Mouse (Mus musculus) activated CD4-positive, CD25-positive, alpha-beta regulatory T cell, adult 4 months (primary cell): ENCODE results near the gene Zfp354a. TPM values are rescaled to one million over a fixed set of nuclear protein-coding genes. Genes with fewer than 3 reads are reported as not detected.
"Not testable (repeated sequence)": the region's sequence is repeated elsewhere in the genome, so short reads cannot be mapped to it uniquely, and the experiment has no call there.

ENCODE experiments used
- ATAC-seq: one replicate; pipeline ENCODE4 v1.8.0; 2017
- polyA plus RNA-seq, 2 experiments: library from polyadenylated mRNA; unstranded; fragments of 100-300 nt; shearing (Covaris generic); gene quantifications; one replicate each; pipeline ENCODE4 v1.2.1; 2017

The Zfp354a gene
- polyA plus RNA-seq, result not detected

- no peak for ATAC-seq
These were observed at the start of gene Zfp354a for GRCm38 (mm10) chr11:51059151-51059571. TSS of gene Zfp354a (plus strand) at chr11:51059257.

- no peak for ATAC-seq
These were observed 47.2 kb upstream of the Zfp354a start for GRCm38 (mm10) chr11:51011821-51012220.

GRCm38 (mm10) chr11:51013936-51014335, 45.1 kb upstream of the Zfp354a start, which contains the start of gene Olfr54:
TSS of gene Olfr54 (plus strand) at chr11:51014236.
- no peak for ATAC-seq

- ATAC-seq, result no peak
These were observed 42.7 kb upstream of the Zfp354a start for GRCm38 (mm10) chr11:51016341-51016740.

GRCm38 (mm10) chr11:51026811-51027210, 32.2 kb upstream of the Zfp354a start:
- ATAC-seq, result not testable (repeated sequence)

GRCm38 (mm10) chr11:51029381-51029780, 29.7 kb upstream of the Zfp354a start:
- not testable (repeated sequence) for ATAC-seq

GRCm38 (mm10) chr11:51030225-51030624, 28.8 kb upstream of the Zfp354a start:
- no peak for ATAC-seq

GRCm38 (mm10) chr11:51032851-51033250, 26.2 kb upstream of the Zfp354a start:
- no peak for ATAC-seq

- not testable (repeated sequence) for ATAC-seq
These were observed 24.9 kb upstream of the Zfp354a start for GRCm38 (mm10) chr11:51034141-51034540.

GRCm38 (mm10) chr11:51035951-51036350, 23.1 kb upstream of the Zfp354a start:
- ATAC-seq, result no peak

GRCm38 (mm10) chr11:51044776-51045175, 14.3 kb upstream of the Zfp354a start:
- not testable (repeated sequence) for ATAC-seq

- ATAC-seq, result not testable (repeated sequence)
These were observed 11.2 kb upstream of the Zfp354a start, which contains the start of gene Olfr1375 for GRCm38 (mm10) chr11:51047809-51048208. TSS of gene Olfr1375 (plus strand) at chr11:51048109.

- no peak for ATAC-seq
These were observed 7.4 kb upstream of the Zfp354a start for GRCm38 (mm10) chr11:51051678-51052077.

- ATAC-seq, result no peak
These were observed 5.8 kb upstream of the Zfp354a start for GRCm38 (mm10) chr11:51053230-51053629.

GRCm38 (mm10) chr11:51059640-51060039, 583 bp downstream of the Zfp354a start:
- no peak for ATAC-seq

GRCm38 (mm10) chr11:51060981-51061380, 1.9 kb downstream of the Zfp354a start:
- ATAC-seq, result no peak

- ATAC-seq, result no peak
These were observed 4.2 kb downstream of the Zfp354a start for GRCm38 (mm10) chr11:51063276-51063675.

- no peak for ATAC-seq
These were observed 4.8 kb downstream of the Zfp354a start for GRCm38 (mm10) chr11:51063841-51064240.

GRCm38 (mm10) chr11:51084527-51084926, 25.5 kb downstream of the Zfp354a start:
- no peak for ATAC-seq

GRCm38 (mm10) chr11:51085269-51085668, 26.2 kb downstream of the Zfp354a start:
- no peak for ATAC-seq

GRCm38 (mm10) chr11:51107261-51107660, 48.2 kb downstream of the Zfp354a start:
- no peak for ATAC-seq

GRCm38 (mm10) chr11:51110621-51111020, 51.6 kb downstream of the Zfp354a start:
- ATAC-seq, result no peak
